Mouse (Mus musculus) ES-Bruce4 (cell line): ENCODE measurements around the gene Tescl.

ENCODE experiments used
- CTCF ChIP-seq: IDR thresholded peaks from one replicate; pipeline ENCODE4 v1.8.1; 2011; ENCODE audit warnings: low read depth, low read length
- POLR2A ChIP-seq: IDR thresholded peaks from one replicate; pipeline ENCODE4 v1.8.1; 2011; ENCODE audit warnings: low read length; ENCODE audit not compliant: insufficient read depth

DNA sequence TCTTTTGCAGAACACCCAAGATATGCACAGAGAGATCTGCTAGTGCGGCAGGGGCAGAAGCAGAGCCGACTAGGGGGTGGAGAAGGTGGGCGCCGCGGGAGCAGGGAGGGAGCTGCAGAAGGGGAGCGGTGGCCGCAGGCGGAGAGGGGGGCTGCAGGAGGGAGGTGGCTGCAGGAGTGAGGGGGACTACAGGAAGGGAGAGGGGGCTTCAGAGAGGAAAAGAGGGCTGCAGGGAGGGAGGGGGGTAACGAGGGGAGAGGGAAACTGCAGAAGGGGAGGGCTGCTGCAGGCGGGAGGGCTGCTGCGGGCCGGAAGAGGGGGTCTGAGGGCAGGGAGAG lies 35.1 kb downstream of the Tescl start:
- TF ChIP-seq CTCF: no peak
- TF ChIP-seq POLR2A: no peak
